Mouse (Mus musculus) G1E (cell line): ENCODE data around the gene Kctd14.

ENCODE experiments used
- CTCF ChIP-seq: IDR thresholded peaks from 2 replicates; pipeline ENCODE4 v1.5.1; 2012; ENCODE audit warnings: low read depth, low read length, inconsistent platforms, mixed read lengths
- GATA1 ChIP-seq: IDR thresholded peaks from 2 replicates; pipeline ENCODE4 v1.6.1; 2012; ENCODE audit warnings: borderline replicate concordance, low read length, inconsistent platforms, mixed read lengths
- GATA2 ChIP-seq: IDR thresholded peaks from 2 replicates; pipeline ENCODE4 v1.6.1; 2012; ENCODE audit warnings: low read depth, low read length, inconsistent platforms, borderline replicate concordance
- POLR2AphosphoS5 ChIP-seq: IDR thresholded peaks from 2 replicates; pipeline ENCODE4 v1.6.1; 2012; ENCODE audit warnings: low read depth, low read length, inconsistent platforms; ENCODE audit not compliant: insufficient replicate concordance
- TAL1 ChIP-seq: conservative IDR thresholded peaks from 2 replicates; pipeline ENCODE4 v1.6.1; 2012; ENCODE audit warnings: low read depth, low read length, inconsistent platforms, mixed read lengths

DNA sequence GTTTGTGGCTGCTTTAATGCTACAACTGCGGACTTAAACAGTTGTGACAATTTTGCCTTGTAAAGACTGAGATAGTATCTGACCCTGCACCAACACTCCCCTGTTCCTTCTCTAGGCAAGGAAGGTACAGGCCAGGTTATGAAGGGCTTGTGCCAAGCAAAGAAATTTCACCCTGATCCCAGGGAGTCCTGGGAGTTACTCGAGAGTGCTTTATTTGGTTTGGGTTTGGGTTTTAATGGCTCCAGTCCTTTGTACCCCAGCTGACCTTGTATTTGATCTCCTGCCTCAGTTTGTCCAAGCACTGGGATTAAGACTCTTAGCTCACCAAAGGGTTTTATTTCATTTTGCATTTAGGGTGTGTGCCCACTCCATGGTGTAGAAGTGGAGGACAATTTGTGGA is 40.0 kb upstream of the Kctd14 start:
- TF ChIP-seq CTCF: no peak
- TF ChIP-seq GATA1: no peak
- TF ChIP-seq TAL1: no peak
- TF ChIP-seq GATA2: no peak
- no peak for TF ChIP-seq POLR2AphosphoS5
